Mouse (Mus musculus): ENCODE data around the gene Tenm3. TPM values are rescaled to one million over a fixed set of nuclear protein-coding genes. Genes with fewer than 3 reads are reported as not detected.
A peak's percentile ranks its signal among the peaks of the same experiment; 100 is the strongest.

The Tenm3 gene
- polyA plus RNA-seq, 1 experiment from 2014 or later = 26.2 TPM

- WGBS = 65% methylated on average over 6 of the region's 6 CpGs
- Histone ChIP-seq H3K9me3 (replicated peaks) (no peaks in the 10 kb centered on the region), H3K9ac (no peak overlapping the region), H3K27me3 (no peaks in the 10 kb centered on the region), H3K4me1 (0 out of 2 replicates have a peak, but pooled peaks cover 6% of the 10 kb centered on the region), H3K27ac (no peak overlapping the region), H3K36me3 (no peaks in the 10 kb centered on the region), H3K4me3 (replicated peaks) (no peak overlapping the region), H3K4me2 (no peak overlapping the region)
- no peak for ATAC-seq (replicated peaks; ENCODE audit: low FRiP score)
These were observed 467.0 kb downstream of the Tenm3 start for GRCm38 (mm10) chr8:48376774-48377173.

- H3K4me2 ChIP-seq = no peak overlapping the region
- no peaks in the 10 kb centered on the region for H3K27me3 ChIP-seq
- no peaks in the 10 kb centered on the region for H3K36me3 ChIP-seq
- ATAC-seq (replicated peaks; ENCODE audit: low FRiP score) = no peak
- no peaks in the 10 kb centered on the region for H3K9me3 ChIP-seq (replicated peaks)
- 87% methylated on average over 5 of the region's 5 CpGs for WGBS
- no peak overlapping the region for H3K4me3 ChIP-seq (replicated peaks)
- H3K27ac ChIP-seq = no peak overlapping the region
- no peak overlapping the region for H3K9ac ChIP-seq
- H3K4me1 ChIP-seq = 0 out of 2 replicates have a peak, but pooled peaks cover 2% of the 10 kb centered on the region
These were observed 468.6 kb downstream of the Tenm3 start for GRCm38 (mm10) chr8:48375183-48375582.

- no peaks in the 10 kb centered on the region for H3K9me3 ChIP-seq (replicated peaks)
These were observed 470.3 kb downstream of the Tenm3 start for GRCm38 (mm10) chr8:48373404-48373803.

GRCm38 (mm10) chr8:48367164-48367563 lies 476.6 kb downstream of the Tenm3 start:
- no peak for ATAC-seq (replicated peaks; ENCODE audit: low FRiP score)
- no peak overlapping the region for H3K9ac ChIP-seq
- H3K4me3 ChIP-seq (replicated peaks) = no peak overlapping the region
- H3K4me1 ChIP-seq = no peaks in the 10 kb centered on the region
- no peaks in the 10 kb centered on the region for H3K36me3 ChIP-seq
- no peaks in the 10 kb centered on the region for H3K9me3 ChIP-seq (replicated peaks)
- H3K27ac ChIP-seq = no peak overlapping the region
- H3K4me2 ChIP-seq = no peak overlapping the region
- no peaks in the 10 kb centered on the region for H3K27me3 ChIP-seq
- WGBS = 81% methylated on average over 10 of the region's 10 CpGs

More at GRCm38 (mm10) chr8:48373404-48373803, 470.3 kb downstream of the Tenm3 start:
- no peak for ATAC-seq (replicated peaks; ENCODE audit: low FRiP score)
- Histone ChIP-seq H3K4me3 (replicated peaks) (no peak overlapping the region), H3K27ac (no peak overlapping the region), H3K36me3 (no peaks in the 10 kb centered on the region), H3K27me3 (no peaks in the 10 kb centered on the region), H3K9ac (no peak overlapping the region), H3K4me1 (no peaks in the 10 kb centered on the region), H3K4me2 (no peak overlapping the region)
- WGBS = 89% methylated on average over 11 of the region's 11 CpGs

- Histone ChIP-seq H3K27me3 (no peaks in the 10 kb centered on the region), H3K36me3 (no peaks in the 10 kb centered on the region), H3K9ac (no peak overlapping the region), H3K4me2 (no peak overlapping the region), H3K4me1 (no peaks in the 10 kb centered on the region), H3K4me3 (replicated peaks) (no peak overlapping the region), H3K9me3 (replicated peaks) (no peaks in the 10 kb centered on the region), H3K27ac (no peak overlapping the region)
- no peak for ATAC-seq (replicated peaks; ENCODE audit: low FRiP score)
- 79% methylated on average over 2 of the region's 2 CpGs for WGBS
These were observed 486.9 kb downstream of the Tenm3 start for GRCm38 (mm10) chr8:48356849-48357248.

GRCm38 (mm10) chr8:48353458-48353857 lies 490.3 kb downstream of the Tenm3 start:
- Histone ChIP-seq H3K4me1 (no peaks in the 10 kb centered on the region), H3K4me3 (replicated peaks) (no peak overlapping the region), H3K36me3 (0 out of 2 replicates have a peak, but pooled peaks cover 4% of the 10 kb centered on the region), H3K4me2 (no peak overlapping the region), H3K9me3 (replicated peaks) (peaks cover 8% of the 10 kb centered on the region; the same call in 1 of the 2 replicates), H3K27me3 (no peaks in the 10 kb centered on the region), H3K9ac (no peak overlapping the region), H3K27ac (no peak overlapping the region)
- 89% methylated on average over 6 of the region's 6 CpGs for WGBS
- no peak for ATAC-seq (replicated peaks; ENCODE audit: low FRiP score)

- no peaks in the 10 kb centered on the region for H3K4me1 ChIP-seq
- no peak for ATAC-seq (replicated peaks; ENCODE audit: low FRiP score)
- H3K27me3 ChIP-seq = no peaks in the 10 kb centered on the region
- H3K27ac ChIP-seq = no peak overlapping the region
- H3K9me3 ChIP-seq (replicated peaks) = peaks cover 8% of the 10 kb centered on the region; the same call in 1 of the 2 replicates
- no peak overlapping the region for H3K4me2 ChIP-seq
- 97% methylated on average over 5 of the region's 5 CpGs for WGBS
- no peak overlapping the region for H3K4me3 ChIP-seq (replicated peaks)
- 0 out of 2 replicates have a peak, but pooled peaks cover 4% of the 10 kb centered on the region for H3K36me3 ChIP-seq
- H3K9ac ChIP-seq = no peak overlapping the region
These were observed 494.9 kb downstream of the Tenm3 start for GRCm38 (mm10) chr8:48348901-48349300.

GRCm38 (mm10) chr8:48348386-48348785 lies 495.4 kb downstream of the Tenm3 start:
- Histone ChIP-seq H3K4me3 (replicated peaks) (no peak overlapping the region), H3K36me3 (0 out of 2 replicates have a peak, but pooled peaks cover 4% of the 10 kb centered on the region), H3K9ac (no peak overlapping the region), H3K4me1 (no peaks in the 10 kb centered on the region), H3K4me2 (no peak overlapping the region), H3K27me3 (no peaks in the 10 kb centered on the region), H3K27ac (no peak overlapping the region), H3K9me3 (replicated peaks) (peaks cover 8% of the 10 kb centered on the region; the same call in 1 of the 2 replicates)
- 94% methylated on average over 4 of the region's 4 CpGs for WGBS
- no peak for ATAC-seq (replicated peaks; ENCODE audit: low FRiP score)

- peaks cover 12% of the 10 kb centered on the region; the same call in 1 of the 2 replicates for H3K36me3 ChIP-seq
- H3K4me2 ChIP-seq = no peak overlapping the region
- H3K27ac ChIP-seq = no peak overlapping the region
- 89% methylated on average over 18 of the region's 18 CpGs for WGBS
- H3K9ac ChIP-seq = no peak overlapping the region
- H3K4me1 ChIP-seq = peaks cover 4% of the 10 kb centered on the region; the same call in 1 of the 2 replicates
- no peak overlapping the region for H3K4me3 ChIP-seq (replicated peaks)
- no peaks in the 10 kb centered on the region for H3K9me3 ChIP-seq (replicated peaks)
- no peaks in the 10 kb centered on the region for H3K27me3 ChIP-seq
- ATAC-seq (replicated peaks; ENCODE audit: low FRiP score) = no peak
These were observed 500.7 kb downstream of the Tenm3 start for GRCm38 (mm10) chr8:48343067-48343420.

GRCm38 (mm10) chr8:48342321-48343066 lies 501.3 kb downstream of the Tenm3 start:
- WGBS = 81% methylated on average over 30 of the region's 30 CpGs
- Histone ChIP-seq H3K27ac (no peak overlapping the region), H3K9me3 (replicated peaks) (no peaks in the 10 kb centered on the region), H3K4me2 (no peak overlapping the region), H3K36me3 (peaks cover 12% of the 10 kb centered on the region; the same call in 1 of the 2 replicates), H3K4me3 (replicated peaks) (no peak overlapping the region), H3K9ac (no peak overlapping the region), H3K27me3 (no peaks in the 10 kb centered on the region), H3K4me1 (peaks cover 4% of the 10 kb centered on the region; the same call in 1 of the 2 replicates)
- ATAC-seq (replicated peaks; ENCODE audit: low FRiP score) = no peak

GRCm38 (mm10) chr8:48341692-48342091 lies 502.1 kb downstream of the Tenm3 start:
- Histone ChIP-seq H3K4me2 (no peak overlapping the region), H3K4me3 (replicated peaks) (no peak overlapping the region), H3K36me3 (peaks cover 12% of the 10 kb centered on the region; the same call in 1 of the 2 replicates), H3K4me1 (peaks cover 4% of the 10 kb centered on the region; the same call in 1 of the 2 replicates), H3K9ac (no peak overlapping the region), H3K9me3 (replicated peaks) (no peaks in the 10 kb centered on the region), H3K27ac (no peak overlapping the region), H3K27me3 (no peaks in the 10 kb centered on the region)
- 76% methylated on average over 4 of the region's 4 CpGs for WGBS
- ATAC-seq (replicated peaks; ENCODE audit: low FRiP score) = no peak

- 70% methylated on average over 5 of the region's 5 CpGs for WGBS
- Histone ChIP-seq H3K27me3 (no peaks in the 10 kb centered on the region), H3K36me3 (peaks cover 12% of the 10 kb centered on the region; the same call in 1 of the 2 replicates), H3K4me2 (no peak overlapping the region), H3K4me1 (peaks cover 4% of the 10 kb centered on the region; the same call in 1 of the 2 replicates), H3K4me3 (replicated peaks) (no peak overlapping the region), H3K9ac (no peak overlapping the region), H3K9me3 (replicated peaks) (no peaks in the 10 kb centered on the region), H3K27ac (no peak overlapping the region)
- peak; percentile 62; the same call in 1 of the 2 replicates for ATAC-seq (replicated peaks; ENCODE audit: low FRiP score)
These were observed 502.5 kb downstream of the Tenm3 start for GRCm38 (mm10) chr8:48341276-48341675.

Data from kidney, embryonic 15.5 days (tissue).